Mouse (Mus musculus) forebrain, embryonic 15.5 days (tissue): Measurements from ENCODE around the gene Scube1. TPM values are rescaled to one million over a fixed set of nuclear protein-coding genes. Genes with fewer than 3 reads are reported as not detected.

ENCODE experiments used
- ATAC-seq: fragments of 200-750 bp; cut with Nextera tagmentation; replicated peaks from 2 replicates; pipeline ENCODE4 v1.8.0; 2017; ENCODE audit warnings: mild to moderate bottlenecking, moderate TSS enrichment, moderate library complexity
- H3K27ac ChIP-seq: fragments of 300-500 bp; sonication (generic); replicated peaks from 2 replicates; pipeline ENCODE4 v1.5.1; 2015; ENCODE audit warnings: mild to moderate bottlenecking, inconsistent platforms
- H3K27me3 ChIP-seq: fragments of 300-500 bp; sonication (generic); 2 replicates; pipeline ENCODE4 v1.6.1; 2015; ENCODE audit warnings: inconsistent platforms
- H3K36me3 ChIP-seq: fragments of 300-500 bp; sonication (generic); 2 replicates; pipeline ENCODE4 v1.6.1; 2015; ENCODE audit warnings: mild to moderate bottlenecking, inconsistent platforms
- H3K4me1 ChIP-seq: fragments of 300-500 bp; sonication (generic); 2 replicates; pipeline ENCODE4 v1.6.1; 2015; ENCODE audit warnings: inconsistent platforms
- H3K4me2 ChIP-seq: fragments of 300-500 bp; sonication (generic); replicated peaks from 2 replicates; pipeline ENCODE4 v1.6.1; 2015; ENCODE audit warnings: mild to moderate bottlenecking, inconsistent platforms
- H3K4me3 ChIP-seq: fragments of 300-500 bp; sonication (generic); 2 replicates; pipeline ENCODE4 v1.5.1; 2015; ENCODE audit warnings: mild to moderate bottlenecking, inconsistent platforms
- H3K9ac ChIP-seq: fragments of 300-500 bp; sonication (generic); replicated peaks from 2 replicates; pipeline ENCODE4 v1.6.1; 2015; ENCODE audit warnings: mild to moderate bottlenecking, inconsistent platforms
- H3K9me3 ChIP-seq: fragments of 300-500 bp; sonication (generic); 2 replicates; pipeline ENCODE4 v1.6.1; 2016; ENCODE audit warnings: inconsistent platforms
- WGBS: fragments of 180-500 bp; shearing (Covaris S2); methylation state at CpG from one replicate; pipeline ENCODE4 v1.1.7; 2015; ENCODE audit warnings: mixed read lengths; 5-methylcytosine and 5-hydroxymethylcytosine counted together
- polyA plus RNA-seq: library from polyadenylated mRNA; unstranded; fragments of >200 nt; fragmentation: Nextera tagmentation; extraction: Ambion mirVana; gene quantifications from 2 replicates; pipeline ENCODE4 v1.2.1, GENCODE M21; 2015

Scube1 gene
- polyA plus RNA-seq, 1 experiment from 2014 or later, result 17.9 TPM

DNA sequence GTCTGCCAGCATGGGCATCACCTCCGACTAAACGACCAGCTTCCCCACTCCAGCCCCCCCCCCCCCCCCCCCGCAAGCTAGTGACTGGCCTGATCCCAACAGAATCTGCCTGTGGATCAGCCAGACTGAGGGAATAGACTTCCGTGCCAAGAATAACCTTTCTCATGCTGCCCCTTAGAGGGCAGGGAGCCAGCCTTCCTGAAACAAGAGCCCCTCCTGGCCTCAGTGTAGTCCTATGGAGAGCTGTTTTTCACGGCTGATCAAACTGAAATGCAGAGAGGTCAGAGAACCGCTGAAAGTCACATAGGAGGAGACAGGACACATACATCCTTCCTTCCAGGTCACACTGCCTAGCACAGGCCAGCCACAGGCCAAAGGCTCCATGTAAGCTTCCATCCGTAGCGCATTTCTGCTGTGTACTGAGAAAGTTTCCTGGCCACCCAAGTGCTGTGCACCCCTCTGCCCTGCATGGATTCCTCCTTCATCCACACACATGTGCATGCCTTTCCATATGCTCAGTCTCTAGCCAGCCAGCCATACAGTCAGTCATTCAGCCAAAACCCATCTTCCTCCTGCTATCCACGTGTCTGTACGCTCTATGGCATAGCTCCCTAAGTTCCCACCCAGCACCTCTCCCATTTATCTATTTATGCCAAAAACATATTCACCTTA is 18.2 kb downstream of the Scube1 start:
- peak; percentile 53; the same call in 1 of the 2 replicates for ATAC-seq
- Histone ChIP-seq H3K36me3 (no peaks in the 10 kb centered on the region), H3K27me3 (no peaks in the 10 kb centered on the region), H3K4me1 (peaks cover 15% of the 10 kb centered on the region), H3K27ac (peak overlapping the region; percentile 35; the same call in 1 of the 2 replicates), H3K9ac (no peak overlapping the region), H3K9me3 (no peaks in the 10 kb centered on the region), H3K4me2 (no peak overlapping the region), H3K4me3 (no peak overlapping the region)
- 26% methylated on average over 9 of the region's 10 CpGs for WGBS

DNA sequence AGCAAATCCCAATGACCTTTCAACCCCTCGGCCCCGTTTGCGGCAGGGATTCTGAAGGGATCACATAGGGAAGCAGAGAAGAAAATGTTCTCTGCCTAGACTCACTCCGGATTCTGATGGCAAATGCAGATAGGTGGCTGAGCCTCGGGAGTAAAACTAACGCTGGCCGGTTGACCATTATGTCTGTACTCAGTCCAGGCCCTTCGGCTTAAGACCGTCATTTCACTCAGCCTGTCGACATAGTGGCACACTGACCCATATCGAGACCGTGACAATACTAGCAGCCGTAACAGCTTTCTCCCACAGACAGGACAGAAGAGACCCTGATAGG is 24.3 kb downstream of the Scube1 start:
- no peak overlapping the region for H3K9ac ChIP-seq
- no peaks in the 10 kb centered on the region for H3K9me3 ChIP-seq
- no peak overlapping the region for H3K27ac ChIP-seq
- H3K4me1 ChIP-seq, result peaks cover 33% of the 10 kb centered on the region
- H3K27me3 ChIP-seq, result no peaks in the 10 kb centered on the region
- H3K4me2 ChIP-seq, result no peak overlapping the region
- H3K4me3 ChIP-seq, result no peak overlapping the region
- no peak for ATAC-seq
- WGBS, result 40% methylated on average over 13 of the region's 13 CpGs
- H3K36me3 ChIP-seq, result no peaks in the 10 kb centered on the region

DNA sequence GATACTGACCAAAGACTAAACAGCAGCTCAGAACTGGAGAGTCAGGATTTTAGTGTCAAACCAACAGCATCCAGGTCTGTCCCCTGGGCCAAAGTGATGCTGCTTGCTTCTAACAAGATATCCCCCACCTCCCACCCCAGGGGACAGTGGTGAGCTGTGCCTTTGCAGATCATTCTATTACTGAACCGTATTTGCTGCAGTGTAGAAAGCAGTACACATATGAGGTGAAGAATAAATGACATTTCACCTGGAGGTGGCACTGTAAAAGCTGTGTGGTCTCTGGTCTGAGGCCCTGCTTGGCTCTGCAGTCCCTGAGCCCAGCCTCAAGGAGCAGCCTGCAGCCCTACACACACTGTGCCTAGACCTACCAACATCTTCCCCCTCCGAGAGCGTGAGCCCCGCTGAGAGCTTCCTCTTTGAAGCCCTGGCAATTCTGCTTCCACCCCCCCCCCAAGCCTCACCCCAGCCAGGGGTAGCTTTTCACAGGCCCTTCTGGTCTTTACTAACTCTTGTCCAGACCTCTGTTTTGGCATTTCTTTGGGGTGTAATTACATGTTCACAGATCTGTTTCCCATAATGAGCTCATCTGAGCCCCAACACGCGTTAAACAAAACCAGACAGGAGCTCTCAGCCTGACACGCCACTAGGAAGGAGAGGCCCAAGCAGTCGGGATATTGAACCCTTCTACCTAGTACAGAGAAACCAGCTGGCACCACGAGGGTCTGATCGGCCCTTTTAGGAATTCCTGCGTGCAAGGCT is 24.8 kb downstream of the Scube1 start:
- Histone ChIP-seq H3K27me3 (no peaks in the 10 kb centered on the region), H3K36me3 (no peaks in the 10 kb centered on the region), H3K4me2 (no peak overlapping the region), H3K27ac (no peak overlapping the region), H3K4me1 (peaks cover 32% of the 10 kb centered on the region), H3K9me3 (no peaks in the 10 kb centered on the region), H3K9ac (no peak overlapping the region), H3K4me3 (no peak overlapping the region)
- WGBS, result 10% methylated on average over 11 of the region's 11 CpGs
- peak; percentile 51; the same call in 1 of the 2 replicates for ATAC-seq

DNA sequence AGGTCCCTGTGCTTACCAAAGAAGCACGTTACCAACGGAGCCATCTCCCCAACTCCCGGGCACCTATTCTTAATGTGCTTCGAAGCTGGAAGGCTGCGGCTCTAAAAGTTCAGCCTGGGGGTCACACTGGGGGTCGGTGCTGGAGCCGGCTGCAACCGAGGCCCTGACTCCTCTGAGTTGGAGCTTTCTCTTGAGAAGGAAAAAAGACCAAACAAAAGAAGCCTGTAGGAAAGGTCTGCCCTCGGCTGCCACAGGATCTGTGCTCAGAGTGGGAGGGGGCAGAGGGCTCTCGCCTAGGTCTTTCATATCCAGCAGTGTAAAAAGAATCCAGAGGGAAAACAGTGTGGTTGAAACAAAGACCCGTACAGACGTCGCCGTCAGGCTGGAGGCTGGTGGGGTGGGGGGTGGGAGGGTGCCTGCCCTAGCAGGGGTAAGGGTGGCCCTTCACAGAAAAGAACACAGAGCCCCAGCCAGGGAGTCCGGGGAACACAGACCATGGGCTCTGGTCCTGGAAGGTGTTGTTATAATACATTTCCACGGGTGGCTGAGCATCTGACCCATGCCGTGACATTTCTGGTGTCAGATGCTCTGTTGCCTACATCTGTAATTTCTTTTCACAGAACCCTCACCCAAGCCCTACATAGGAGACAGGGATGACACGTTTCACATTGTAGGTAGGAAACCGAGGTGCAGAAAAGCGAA is 25.5 kb downstream of the Scube1 start:
- no peak overlapping the region for H3K4me2 ChIP-seq
- 17% methylated on average over 20 of the region's 20 CpGs for WGBS

DNA sequence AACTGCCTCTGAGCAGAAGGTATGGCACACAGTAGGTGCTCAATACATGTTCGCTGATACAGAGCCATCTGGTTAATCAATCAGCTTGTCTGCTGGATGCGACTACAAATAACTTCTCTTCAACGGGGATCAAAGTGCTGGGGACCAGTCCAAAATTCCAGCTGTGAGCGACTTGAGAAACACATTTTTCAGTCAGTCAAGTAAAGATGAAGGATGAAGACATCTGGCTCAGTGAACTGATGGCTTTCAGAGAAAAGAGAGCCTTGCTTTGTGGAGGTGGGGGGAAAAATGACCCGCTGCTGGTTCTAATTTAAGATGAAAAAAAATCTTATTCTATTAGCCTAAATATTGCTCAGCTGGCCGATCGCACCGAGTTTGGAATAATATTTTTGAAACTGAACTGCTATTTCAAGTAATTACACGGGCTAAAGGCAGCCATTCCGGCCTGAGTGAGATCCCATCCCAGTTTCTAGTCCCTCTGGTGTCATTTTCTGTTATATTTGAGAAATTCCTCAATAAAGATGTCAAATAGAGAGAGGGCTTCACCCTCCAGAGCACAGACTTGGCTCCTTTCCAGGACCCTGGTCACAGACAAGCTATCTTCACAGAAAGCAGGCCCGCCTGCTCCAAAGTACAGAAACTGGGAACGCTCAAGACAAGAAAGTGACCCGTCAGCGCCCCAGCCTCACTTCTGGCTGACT is 28.0 kb downstream of the Scube1 start:
- Histone ChIP-seq H3K27me3 (no peaks in the 10 kb centered on the region), H3K9ac (no peak overlapping the region), H3K4me3 (no peak overlapping the region), H3K4me2 (no peak overlapping the region), H3K27ac (no peak overlapping the region), H3K9me3 (no peaks in the 10 kb centered on the region), H3K4me1 (peaks cover 32% of the 10 kb centered on the region), H3K36me3 (no peaks in the 10 kb centered on the region)
- no peak for ATAC-seq
- 67% methylated on average over 14 of the region's 14 CpGs for WGBS

More for the DNA sequence above, 25.5 kb downstream of the Scube1 start:
- Histone ChIP-seq H3K27ac (no peak overlapping the region), H3K9me3 (no peaks in the 10 kb centered on the region), H3K4me3 (no peak overlapping the region), H3K36me3 (no peaks in the 10 kb centered on the region), H3K9ac (no peak overlapping the region), H3K27me3 (no peaks in the 10 kb centered on the region), H3K4me1 (peaks cover 32% of the 10 kb centered on the region)
- no peak for ATAC-seq

DNA sequence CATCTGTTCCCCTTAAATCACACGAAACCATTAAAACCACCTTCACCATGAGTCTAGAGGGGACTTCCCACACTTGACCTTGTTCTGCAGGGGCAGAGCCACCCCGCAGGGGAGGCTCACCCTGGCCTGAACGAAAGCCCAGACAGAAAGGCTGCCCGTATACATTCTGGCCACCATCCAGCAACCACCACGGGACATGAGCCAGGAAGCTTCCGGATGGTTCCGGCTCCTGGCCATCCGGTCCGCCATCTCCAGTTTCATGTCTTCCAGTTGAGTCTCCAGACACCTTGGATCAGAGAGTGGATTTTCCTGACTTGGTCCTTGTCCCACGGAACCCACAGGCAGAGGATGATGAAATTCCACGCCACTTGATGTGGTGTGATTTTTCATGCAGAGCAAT is 29.7 kb downstream of the Scube1 start:
- H3K9me3 ChIP-seq, result no peaks in the 10 kb centered on the region
- no peak overlapping the region for H3K27ac ChIP-seq
- 81% methylated on average over 11 of the region's 11 CpGs for WGBS
- H3K4me2 ChIP-seq, result no peak overlapping the region
- H3K36me3 ChIP-seq, result no peaks in the 10 kb centered on the region
- no peak for ATAC-seq
- no peaks in the 10 kb centered on the region for H3K27me3 ChIP-seq
- no peak overlapping the region for H3K4me3 ChIP-seq
- H3K9ac ChIP-seq, result no peak overlapping the region
- peaks cover 25% of the 10 kb centered on the region for H3K4me1 ChIP-seq

DNA sequence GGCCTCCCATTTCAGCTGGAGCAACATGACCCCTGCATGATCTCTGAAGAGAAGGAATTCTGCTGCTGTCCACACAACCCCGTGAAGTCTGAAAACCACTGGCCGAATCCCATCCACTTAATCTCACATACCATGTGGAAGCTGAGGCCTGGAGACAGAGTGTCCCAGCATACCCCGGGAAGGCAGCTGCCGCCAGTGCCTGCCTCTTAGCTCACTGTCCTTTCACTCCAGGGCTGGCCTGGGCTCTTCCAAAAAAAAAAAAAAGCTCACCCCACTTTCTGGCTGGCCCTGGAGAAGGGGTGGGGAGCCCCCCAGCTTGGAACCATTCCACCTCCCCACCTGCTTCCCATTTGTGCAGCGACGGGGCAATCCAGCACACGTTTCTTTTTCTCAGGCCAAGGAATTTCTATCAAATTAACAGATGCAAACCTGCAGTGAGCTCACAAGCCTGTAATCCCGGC is 32.9 kb downstream of the Scube1 start:
- no peak for ATAC-seq
- Histone ChIP-seq H3K27ac (no peak overlapping the region), H3K4me3 (no peak overlapping the region), H3K36me3 (no peaks in the 10 kb centered on the region), H3K4me2 (no peak overlapping the region), H3K9ac (no peak overlapping the region), H3K27me3 (no peaks in the 10 kb centered on the region), H3K9me3 (no peaks in the 10 kb centered on the region), H3K4me1 (no peaks in the 10 kb centered on the region; the same call in 1 of the 2 replicates)
- 48% methylated on average over 8 of the region's 8 CpGs for WGBS

DNA sequence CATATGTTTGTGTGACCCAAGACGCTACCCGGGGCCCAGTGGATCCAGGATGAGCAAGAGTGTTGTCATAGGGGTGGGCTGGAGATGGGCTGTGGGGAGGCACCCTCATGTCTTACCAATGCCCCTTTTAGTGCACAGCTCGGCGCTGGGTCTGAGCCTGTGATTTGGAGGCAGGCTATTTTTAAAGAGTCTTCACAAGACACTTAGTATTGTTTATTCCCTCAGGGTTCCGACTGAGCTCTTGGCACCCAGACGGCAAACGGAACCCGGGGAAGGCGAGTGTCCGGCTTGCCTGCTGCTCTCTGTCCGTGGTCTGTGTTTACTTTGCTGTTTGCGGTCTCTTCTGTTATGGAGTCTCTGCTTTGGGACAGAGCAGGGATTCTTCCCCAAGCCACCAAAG is 34.9 kb downstream of the Scube1 start:
- WGBS, result 92% methylated on average over 12 of the region's 12 CpGs

DNA sequence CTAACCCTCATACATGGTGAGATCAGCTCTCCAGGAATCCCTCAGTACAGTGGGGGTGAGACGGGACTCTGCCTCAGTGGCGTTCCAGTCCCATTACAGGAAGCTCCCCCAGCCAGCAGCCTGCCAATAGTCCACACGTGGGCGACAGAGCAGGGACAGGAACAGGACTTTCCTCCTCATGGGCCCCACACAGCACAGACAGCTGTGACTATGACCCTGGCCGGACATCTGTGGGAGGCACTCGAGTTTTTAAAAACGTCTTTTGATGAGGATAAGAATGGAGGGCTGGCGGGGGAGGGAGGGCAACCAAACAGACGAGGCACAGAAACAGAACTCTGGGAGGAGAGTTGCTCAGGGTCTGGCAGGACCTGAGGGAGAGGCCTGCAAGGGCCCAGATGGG is 38.2 kb downstream of the Scube1 start:
- H3K27ac ChIP-seq, result no peak overlapping the region
- H3K4me1 ChIP-seq, result no peaks in the 10 kb centered on the region
- H3K4me2 ChIP-seq, result no peak overlapping the region
- no peak for ATAC-seq
- no peak overlapping the region for H3K4me3 ChIP-seq
- H3K9me3 ChIP-seq, result no peaks in the 10 kb centered on the region
- no peak overlapping the region for H3K9ac ChIP-seq
- H3K36me3 ChIP-seq, result no peaks in the 10 kb centered on the region
- H3K27me3 ChIP-seq, result no peaks in the 10 kb centered on the region
- 57% methylated on average over 9 of the region's 9 CpGs for WGBS

More for the DNA sequence above, 34.9 kb downstream of the Scube1 start:
- Histone ChIP-seq H3K27me3 (no peaks in the 10 kb centered on the region), H3K9me3 (no peaks in the 10 kb centered on the region), H3K36me3 (no peaks in the 10 kb centered on the region), H3K4me1 (no peaks in the 10 kb centered on the region), H3K9ac (no peak overlapping the region), H3K4me3 (no peak overlapping the region), H3K4me2 (no peak overlapping the region), H3K27ac (no peak overlapping the region)
- no peak for ATAC-seq

DNA sequence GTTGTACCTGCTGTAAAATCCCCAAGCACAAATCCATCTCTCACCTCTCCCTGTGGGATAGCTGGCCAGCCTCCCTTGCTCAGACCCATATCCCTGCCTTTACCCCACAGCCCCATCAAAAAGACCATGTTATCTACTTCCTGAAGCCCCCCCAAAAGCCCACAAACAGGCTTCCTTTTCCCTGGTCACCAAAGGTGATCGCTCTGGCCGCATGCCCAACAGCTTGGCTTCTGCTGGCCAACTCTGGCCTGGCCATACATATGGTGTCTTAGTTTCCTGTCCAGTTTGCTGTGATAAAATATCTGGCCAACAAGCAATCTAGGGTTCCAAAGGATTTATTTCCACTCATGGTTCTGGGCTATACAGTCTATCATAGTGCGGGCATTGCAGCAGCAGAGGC is 38.9 kb downstream of the Scube1 start:
- no peaks in the 10 kb centered on the region for H3K4me1 ChIP-seq
- no peaks in the 10 kb centered on the region for H3K36me3 ChIP-seq
- no peak overlapping the region for H3K27ac ChIP-seq
- ATAC-seq, result no peak
- no peak overlapping the region for H3K9ac ChIP-seq
- H3K4me2 ChIP-seq, result no peak overlapping the region
- no peak overlapping the region for H3K4me3 ChIP-seq
- no peaks in the 10 kb centered on the region for H3K27me3 ChIP-seq
- no peaks in the 10 kb centered on the region for H3K9me3 ChIP-seq
- WGBS, result over 99% methylated on average over 3 of the region's 3 CpGs

DNA sequence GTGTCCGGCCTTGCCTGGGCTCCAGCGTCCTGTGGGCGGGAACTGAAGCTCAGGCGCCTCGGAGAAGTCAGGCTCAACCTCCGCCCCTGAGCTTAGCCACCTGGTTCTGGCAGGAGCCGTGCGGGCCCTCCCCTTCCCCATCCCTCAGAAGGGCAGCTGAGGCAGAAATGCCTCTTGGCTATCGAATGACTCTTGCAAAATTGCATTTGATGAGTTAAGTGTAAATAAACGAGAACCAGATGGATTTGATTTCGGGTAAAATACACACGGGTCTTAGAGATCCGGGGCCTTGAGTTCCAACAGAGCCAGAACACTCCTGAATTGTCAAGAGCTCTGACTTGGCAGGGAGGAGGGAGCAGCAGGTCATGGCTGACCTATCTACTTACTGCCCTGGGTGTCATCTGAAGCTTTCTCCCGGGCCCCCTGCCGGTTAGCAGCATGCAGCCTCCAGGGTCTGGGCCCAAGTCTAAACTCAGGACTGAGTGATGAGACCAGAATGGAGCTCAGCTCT is 41.7 kb downstream of the Scube1 start:
- Histone ChIP-seq H3K27ac (no peak overlapping the region), H3K9me3 (no peaks in the 10 kb centered on the region), H3K4me2 (no peak overlapping the region), H3K4me1 (peaks cover 8% of the 10 kb centered on the region), H3K9ac (no peak overlapping the region), H3K4me3 (no peak overlapping the region), H3K27me3 (no peaks in the 10 kb centered on the region), H3K36me3 (no peaks in the 10 kb centered on the region)
- no peak for ATAC-seq
- 69% methylated on average over 15 of the region's 15 CpGs for WGBS
